Mouse (Mus musculus): ENCODE data around the gene Ddx31. TPM values are rescaled to one million over a fixed set of nuclear protein-coding genes. Genes with fewer than 3 reads are reported as not detected.

Ddx31 gene
- total and polyA plus RNA-seq, 3 experiments = 20.9 to 26.0 TPM; not detected in 1

DNA sequence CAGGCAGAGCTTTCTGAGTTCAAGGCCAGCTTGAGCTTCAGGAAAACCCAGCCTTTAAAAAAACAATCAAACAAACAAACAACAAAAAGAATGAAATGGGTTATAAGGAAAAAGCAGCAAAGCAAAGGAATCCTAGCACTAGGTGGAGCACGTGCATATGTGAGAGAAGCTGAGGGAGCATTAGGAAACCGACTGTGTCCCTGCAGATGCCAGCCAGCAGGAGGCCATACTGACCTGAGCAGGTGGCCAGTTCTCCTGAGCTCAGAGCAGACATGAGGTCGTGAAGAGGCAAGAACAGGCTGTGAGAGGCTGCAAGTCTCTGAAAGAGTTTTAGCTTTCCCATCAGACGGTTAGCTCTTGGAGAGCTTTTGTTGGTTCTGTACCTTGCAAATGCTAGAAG lies 10.9 kb upstream of the Ddx31 start:
- Histone ChIP-seq H3K27ac (ENCODE audit: control insufficient read depth, low read depth, low read length) (no peak overlapping the region), H3K27me3 (ENCODE audit: control insufficient read depth in 1 of 2, insufficient read depth in 2 of 2, low read length in 2 of 2) (no peaks in the 10 kb centered on the region), H3K9ac (ENCODE audit: control insufficient read depth, low read depth, low read length, poor library complexity, severe bottlenecking) (no peak overlapping the region), H3K4me1 (ENCODE audit: control insufficient read depth in 1 of 2, insufficient read depth in 2 of 2, low read length in 2 of 2) (no peaks in the 10 kb centered on the region), H3K79me2 (ENCODE audit: control insufficient read depth, insufficient read depth, low read length, poor library complexity) (peaks cover 22% of the 10 kb centered on the region), H3K4me3 (ENCODE audit: control insufficient read depth in 1 of 2, insufficient read depth in 1 of 2, low read depth in 2 of 2, low read length in 2 of 2) (no peak overlapping the region), H3K9me3 (replicated peaks; ENCODE audit: insufficient read depth, low read length) (no peaks in the 10 kb centered on the region), H3K36me3 (ENCODE audit: control insufficient read depth in 1 of 2, insufficient read depth in 2 of 2, low read length in 2 of 2) (peaks cover 0 to 17% of the 10 kb centered on the region in 2 experiments)
- no peak for TF ChIP-seq GATA1 (IDR thresholded peaks at IDR 0.05; ENCODE audit: low read depth, low read length)
- no peak for TF ChIP-seq E2F4 (IDR thresholded peaks at IDR 0.05; ENCODE audit: borderline replicate concordance, low read depth, low read length)
- TF ChIP-seq TAL1 (IDR thresholded peaks at IDR 0.05; ENCODE audit: low read length) = no peak
- no peak for TF ChIP-seq ZC3H11A (IDR thresholded peaks at IDR 0.05; ENCODE audit: low read depth, low read length)
- no peak for TF ChIP-seq POLR2A (IDR thresholded peaks at IDR 0.05; ENCODE audit: control insufficient read depth in 1 of 2, insufficient read depth in 1 of 2, low read depth in 1 of 2, low read length in 2 of 2, poor library complexity in 1 of 2)
- TF ChIP-seq MAFK (IDR thresholded peaks at IDR 0.05; ENCODE audit: borderline replicate concordance, low read depth, low read length) = no peak
- no peak for TF ChIP-seq MAZ (IDR thresholded peaks at IDR 0.05; ENCODE audit: low read depth, low read length)
- no peak for TF ChIP-seq POLR2AphosphoS5 (IDR thresholded peaks at IDR 0.05; ENCODE audit: borderline replicate concordance, low read depth, low read length)
- no peak for TF ChIP-seq CHD1 (IDR thresholded peaks at IDR 0.05; ENCODE audit: low read depth, low read length)
- TF ChIP-seq ZNF384 (IDR thresholded peaks at IDR 0.05; ENCODE audit: low read depth, low read length) = no peak
- TF ChIP-seq MYB (IDR thresholded peaks at IDR 0.05; ENCODE audit: low read depth, low read length) = no peak
- no peak for TF ChIP-seq BHLHE40 (IDR thresholded peaks at IDR 0.05; ENCODE audit: borderline replicate concordance, low read depth, low read length)
- no peak for TF ChIP-seq RAD21 (IDR thresholded peaks at IDR 0.05; ENCODE audit: low read depth, low read length)
- no peak for TF ChIP-seq UBTF (IDR thresholded peaks at IDR 0.05; ENCODE audit: borderline replicate concordance, insufficient read depth, low read depth, low read length)
- no peak for TF ChIP-seq MEF2A (IDR thresholded peaks at IDR 0.05; ENCODE audit: extremely low read depth, insufficient replicate concordance, low read depth, low read length, poor library complexity, severe bottlenecking)
- TF ChIP-seq NELFE (IDR thresholded peaks at IDR 0.05; ENCODE audit: low read depth, low read length) = no peak
- TF ChIP-seq USF2 (IDR thresholded peaks at IDR 0.05; ENCODE audit: borderline replicate concordance in 1 of 2, insufficient read depth in 1 of 2, low read depth in 1 of 2, low read length in 2 of 2) = no peak
- TF ChIP-seq SMC3 (IDR thresholded peaks at IDR 0.05; ENCODE audit: low read depth, low read length) = no peak
- TF ChIP-seq MXI1 (IDR thresholded peaks at IDR 0.05; ENCODE audit: low read depth, low read length) = no peak
- no peak for TF ChIP-seq HCFC1 (IDR thresholded peaks at IDR 0.05; ENCODE audit: low read depth, low read length)
- DNase-seq (ENCODE audit: low read depth, low spot score) = no peak

Data from MEL (cell line).